Mouse (Mus musculus) heart, postnatal 0 days (tissue): ENCODE data around the gene Prkca.

ENCODE experiments used
- CTCF ChIP-seq: IDR thresholded peaks from 2 replicates; pipeline ENCODE4 v1.5.1; 2016; ENCODE audit warnings: antibody characterized with exemption, control low read depth, low read depth
- EP300 ChIP-seq: IDR thresholded peaks from 2 replicates; pipeline ENCODE4 v1.6.1; 2016; ENCODE audit warnings: antibody characterized with exemption, low read depth

DNA sequence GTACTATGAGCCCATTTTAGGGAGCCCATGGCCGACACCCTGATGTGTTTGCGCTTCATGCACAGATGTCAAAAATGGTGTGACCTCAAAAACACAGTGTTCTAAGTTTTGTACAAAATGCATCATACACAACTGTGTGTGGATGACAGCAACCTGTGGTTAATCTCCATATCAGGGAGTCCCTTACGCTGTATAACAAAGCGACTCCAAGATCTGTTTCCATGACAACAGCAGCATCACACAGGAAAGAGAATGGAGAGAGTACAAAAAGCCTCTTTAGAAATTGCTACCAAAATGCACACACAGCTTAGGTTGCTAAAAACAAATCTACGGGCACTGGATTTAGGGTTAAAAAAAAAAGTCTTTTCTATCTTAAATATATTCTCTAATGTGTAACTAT is 171.8 kb downstream of the Prkca start:
- no peak for TF ChIP-seq EP300
- TF ChIP-seq CTCF, result no peak
